Mouse (Mus musculus) T-helper 1 cell (primary cell): Measurements from ENCODE around the gene Rusc1.

Source experiments
- in situ Hi-C: fragments of 300-600 bp; cut with MboI, MseI; formaldehyde crosslinking; loops from one replicate; pipeline ENCODE4 v1.15.1; 2025; ENCODE audit warnings: high pct_unique_total_duplicates

Gene Rusc1

DNA sequence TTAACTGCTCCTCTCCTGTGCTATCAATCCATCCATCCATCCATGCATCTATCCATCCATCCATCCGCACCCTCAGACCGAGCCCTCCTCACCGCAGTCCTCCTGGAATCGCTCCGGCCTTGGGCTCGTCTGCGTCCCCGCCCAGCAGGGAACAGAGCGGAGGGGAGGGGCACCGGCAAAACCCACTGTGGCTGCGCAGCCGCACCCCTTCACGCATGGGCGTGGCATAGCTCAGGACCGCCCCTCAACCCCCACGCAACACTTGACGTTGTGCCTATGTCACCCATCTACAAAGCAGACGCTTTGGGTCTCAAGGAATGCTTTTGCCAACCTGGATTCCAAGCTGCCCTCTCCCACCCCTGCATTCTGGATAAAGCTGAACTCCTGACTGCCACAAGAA is at the start of gene Rusc1:
Gene Rusc1 (minus strand): TSS at position 137 of the 400 bp plus-strand sequence.
- in situ Hi-C loops, result no loop called here

GRCm38 (mm10) chr3:89136365-89136764 is 43.3 kb upstream of the Rusc1 start:
- in situ Hi-C loops, result no loop called here

DNA sequence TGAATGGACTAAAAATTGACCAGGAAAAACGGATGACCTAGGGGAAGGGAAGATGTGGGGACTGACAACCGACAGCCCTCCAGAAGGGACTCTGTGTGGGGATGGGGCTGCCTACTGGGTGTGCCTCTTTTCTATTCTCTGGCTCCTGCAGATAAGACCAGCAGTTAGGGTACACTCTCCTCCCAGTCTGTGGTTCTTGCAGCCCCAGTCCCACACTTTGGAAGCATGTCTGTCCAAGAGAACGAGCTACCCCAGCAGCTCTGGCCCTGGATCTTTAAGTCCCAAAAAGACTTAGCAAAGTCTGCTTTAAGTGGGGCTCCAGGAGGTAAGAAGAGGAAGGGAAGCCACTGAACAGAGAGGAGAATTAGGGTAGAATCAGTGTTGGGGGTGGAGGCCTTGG is 42.8 kb upstream of the Rusc1 start, which contains the start of gene Pklr:
Gene Pklr (plus strand): TSS at position 185 of the 400 bp plus-strand sequence.
- in situ Hi-C loops, result no loop called here

- in situ Hi-C loops, result no loop called here
These were observed 40.6 kb upstream of the Rusc1 start for GRCm38 (mm10) chr3:89133752-89134151.

- in situ Hi-C loops, result no loop called here
These were observed 39.9 kb upstream of the Rusc1 start for GRCm38 (mm10) chr3:89133063-89133450.

DNA sequence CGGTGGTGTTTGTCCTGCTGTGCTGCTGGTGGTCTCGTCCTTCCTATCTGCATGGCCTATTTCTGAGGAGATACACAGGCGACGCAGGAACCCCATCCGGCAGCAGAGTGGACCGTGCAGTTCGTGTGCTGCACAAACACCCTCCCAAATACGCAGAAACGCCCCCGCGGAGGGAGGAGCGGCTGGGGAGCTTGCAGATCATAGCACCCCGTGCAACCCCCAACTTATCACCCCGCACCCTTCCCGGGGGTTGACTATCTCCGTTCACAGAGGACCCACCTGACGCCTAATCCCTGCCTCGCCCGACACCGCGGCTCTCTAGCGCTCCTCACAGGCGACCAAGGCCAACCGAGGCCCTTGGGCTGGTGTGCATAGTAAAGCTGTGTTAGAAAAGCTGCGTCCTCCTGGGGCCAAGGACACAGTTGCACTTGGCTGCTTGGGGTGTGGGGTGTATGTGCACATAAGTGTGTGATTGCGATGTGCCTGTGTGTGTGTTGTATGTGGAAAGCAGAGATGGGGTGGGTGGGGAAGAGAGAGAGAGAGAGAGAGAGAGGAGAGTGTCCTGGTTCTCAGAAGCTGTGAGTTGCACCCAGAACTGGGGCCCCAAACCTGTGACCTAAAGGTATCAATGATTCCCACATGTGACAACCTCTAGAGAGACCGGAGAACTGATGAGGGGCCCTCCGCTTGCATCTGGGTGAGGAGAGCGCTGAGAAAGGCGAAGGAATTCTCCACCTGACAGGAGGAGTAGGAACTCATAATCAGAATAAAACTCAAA is 39.4 kb upstream of the Rusc1 start:
- in situ Hi-C loops, result no loop called here

DNA sequence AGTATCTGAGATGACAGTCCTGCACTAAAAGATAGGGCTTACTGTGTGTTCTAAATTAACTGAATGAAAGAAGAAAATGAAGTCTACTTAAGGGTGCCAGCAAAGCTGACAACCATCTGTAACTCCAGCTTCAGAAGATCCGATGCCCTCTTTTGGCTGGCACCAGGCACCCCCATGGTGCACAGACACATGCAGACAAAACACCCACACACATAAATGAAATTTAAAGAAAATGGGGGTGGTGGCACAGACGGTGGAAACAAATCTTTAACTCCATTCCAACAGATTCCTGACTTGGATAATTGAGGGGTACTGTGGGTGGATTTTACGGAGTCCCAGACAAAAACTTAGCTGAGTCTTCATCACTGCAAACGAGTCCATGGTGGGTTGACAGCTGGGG is 38.7 kb upstream of the Rusc1 start:
- in situ Hi-C loops, result no loop called here

GRCm38 (mm10) chr3:89129908-89130307 is 36.8 kb upstream of the Rusc1 start:
- in situ Hi-C loops, result no loop called here

DNA sequence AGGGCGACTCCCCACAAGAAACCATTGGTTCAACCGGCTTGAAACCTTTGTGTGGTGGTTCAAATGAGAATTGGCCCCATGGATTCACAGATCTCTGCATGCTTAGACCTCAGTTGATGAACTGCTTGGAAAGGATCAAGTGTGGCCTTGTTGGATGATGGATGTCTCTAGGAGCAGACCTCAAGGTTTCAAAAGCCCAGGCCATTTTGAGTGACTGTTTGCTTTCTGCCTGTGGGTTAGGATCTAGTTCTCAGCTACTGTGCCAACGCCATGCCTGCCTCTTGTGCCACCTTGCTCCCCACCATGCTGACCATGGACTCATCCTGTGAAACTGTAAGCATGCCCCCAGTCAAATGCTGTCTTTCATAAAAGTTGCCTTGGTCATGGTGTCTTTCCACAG is 32.9 kb upstream of the Rusc1 start:
- in situ Hi-C loops, result no loop called here

GRCm38 (mm10) chr3:89124241-89124640 is 31.1 kb upstream of the Rusc1 start:
- in situ Hi-C loops, result no loop called here

DNA sequence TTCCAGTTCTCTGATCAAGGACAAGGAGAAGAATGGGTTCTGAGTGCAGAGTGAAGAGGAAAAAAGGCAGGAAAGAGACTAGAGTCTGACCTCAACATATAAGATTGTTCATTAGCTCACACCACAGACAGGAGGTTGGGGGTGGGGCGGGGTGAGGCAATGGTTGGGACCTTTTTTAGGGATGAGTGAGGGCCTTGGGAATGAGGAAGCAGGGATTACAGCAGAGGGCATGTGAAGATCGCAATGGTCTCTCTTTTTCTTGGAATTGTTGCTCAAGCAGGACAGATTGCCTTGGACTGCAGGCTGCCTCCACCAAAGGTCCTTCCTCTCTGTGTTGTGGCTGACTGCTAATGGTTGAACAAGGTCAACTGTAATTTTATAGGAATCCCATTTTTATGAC is 30.2 kb upstream of the Rusc1 start:
- in situ Hi-C loops, result no loop called here

DNA sequence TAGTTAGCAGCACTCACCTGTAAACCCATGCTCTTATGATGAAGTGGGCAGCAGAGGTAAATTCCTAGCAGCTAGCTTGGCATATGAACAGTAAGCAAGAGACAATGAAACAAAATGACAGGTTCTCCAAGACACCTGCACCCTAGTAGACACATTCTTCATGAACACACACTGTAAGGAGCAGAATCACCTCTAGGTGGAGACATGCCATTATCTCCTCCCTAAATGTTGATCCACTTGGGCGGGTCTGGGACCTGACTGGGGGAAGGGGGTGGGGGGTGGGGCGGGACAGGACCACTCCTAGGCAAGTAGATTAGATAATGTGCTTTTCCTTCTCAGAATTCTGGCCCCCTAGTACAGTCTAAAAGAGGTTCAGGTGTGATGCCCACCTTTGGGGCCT is 22.4 kb upstream of the Rusc1 start:
- in situ Hi-C loops, result no loop called here

DNA sequence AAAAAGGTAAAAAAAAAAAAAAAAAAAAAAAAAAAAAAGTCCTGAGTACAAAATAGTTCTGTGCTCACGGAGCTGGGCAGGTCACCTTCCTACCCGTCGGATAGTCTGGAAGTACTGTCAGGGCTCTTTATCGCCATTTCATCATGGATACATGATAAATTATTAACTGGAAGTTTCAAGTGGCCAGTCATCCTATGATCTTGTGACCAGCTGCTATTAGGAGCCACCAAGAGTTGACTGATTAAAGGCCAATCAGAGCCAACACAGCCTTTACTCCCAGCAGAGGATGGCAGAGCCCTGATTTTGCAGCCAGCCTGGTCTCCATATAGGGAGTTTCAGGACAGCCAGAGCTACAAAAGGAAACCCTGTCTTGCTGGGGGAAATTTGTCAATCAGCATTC is 19.9 kb upstream of the Rusc1 start:
- in situ Hi-C loops, result no loop called here

DNA sequence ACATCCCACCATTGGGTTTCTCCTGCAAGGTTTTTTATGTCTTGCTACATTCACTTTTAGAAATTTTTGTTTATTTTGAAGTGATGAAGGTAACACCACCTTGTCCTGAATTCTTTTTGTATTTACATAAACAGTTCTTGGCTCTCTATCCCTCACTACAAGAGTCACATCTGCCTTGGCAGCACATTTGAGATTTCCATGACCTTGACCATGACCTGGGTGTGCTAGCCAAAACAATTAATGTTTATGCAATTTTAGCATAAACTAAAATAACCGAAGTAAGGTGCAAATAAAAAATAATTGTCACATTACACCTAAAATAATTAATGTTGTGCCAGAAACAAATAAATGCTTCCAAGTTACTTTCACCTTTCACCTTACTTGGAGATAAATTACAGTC is 15.0 kb upstream of the Rusc1 start:
- in situ Hi-C loops, result no loop called here

DNA sequence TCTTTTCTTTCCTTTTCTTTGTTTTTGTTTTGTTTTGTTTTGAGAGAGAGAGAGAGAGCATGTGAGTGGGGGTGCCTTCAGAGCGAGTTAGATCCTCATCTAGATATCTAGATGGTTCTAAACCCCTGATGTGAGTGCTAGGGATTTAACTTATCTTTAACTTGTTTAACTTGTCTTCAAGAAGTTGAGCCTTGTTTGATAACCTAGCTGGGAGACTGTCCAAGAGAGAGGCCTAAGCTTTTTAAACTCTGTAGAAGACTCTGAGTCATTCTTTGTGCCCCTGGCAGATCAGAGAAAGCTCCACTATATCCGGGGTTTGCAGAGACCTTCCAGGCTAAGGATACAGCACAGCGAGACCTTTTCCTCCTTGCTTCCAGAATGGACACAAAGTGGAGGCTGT is 14.4 kb upstream of the Rusc1 start:
- in situ Hi-C loops, result no loop called here

- in situ Hi-C loops, result no loop called here
These were observed 13.8 kb upstream of the Rusc1 start for GRCm38 (mm10) chr3:89106881-89107280.

GRCm38 (mm10) chr3:89103291-89103595 is 10.1 kb upstream of the Rusc1 start:
- in situ Hi-C loops, result no loop called here

GRCm38 (mm10) chr3:89102495-89103290 is 9.6 kb upstream of the Rusc1 start:
- in situ Hi-C loops, result no loop called here

DNA sequence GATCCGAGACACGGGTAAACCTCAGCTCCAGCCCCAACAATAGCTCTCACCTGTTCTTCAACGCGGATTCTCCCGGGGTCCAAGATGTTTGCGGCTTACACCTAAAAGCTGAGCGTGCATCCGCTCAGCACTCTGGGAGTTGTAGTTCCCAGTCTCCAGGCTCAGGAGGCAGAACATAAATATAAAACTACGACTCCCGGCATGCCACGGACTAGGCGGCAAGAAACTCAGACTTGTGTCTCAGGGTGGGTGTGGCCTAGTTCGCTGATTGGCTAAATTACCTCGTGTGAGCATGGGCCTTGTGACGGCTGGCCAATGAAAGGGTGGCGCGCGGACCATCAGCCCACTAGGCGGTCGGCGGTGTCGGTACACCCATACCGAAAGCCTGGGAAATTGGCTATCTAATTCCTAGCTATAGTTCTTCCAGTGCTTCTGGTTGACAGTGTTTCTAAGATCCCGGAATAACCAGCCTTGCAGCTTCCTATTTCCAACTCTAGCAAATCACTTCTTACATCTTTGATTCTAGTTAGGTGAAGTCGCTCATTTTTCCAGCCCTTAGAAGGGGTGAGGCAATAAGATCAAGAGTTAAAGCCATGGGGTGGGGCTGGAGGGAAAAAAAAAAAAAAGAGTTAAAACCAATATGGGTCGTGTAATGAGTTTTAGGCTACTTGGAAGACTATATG is 8.8 kb upstream of the Rusc1 start, which contains the start of gene Fdps:
Gene Fdps (minus strand): TSS at position 148 of the 683 bp plus-strand sequence.
- in situ Hi-C loops, result no loop called here

DNA sequence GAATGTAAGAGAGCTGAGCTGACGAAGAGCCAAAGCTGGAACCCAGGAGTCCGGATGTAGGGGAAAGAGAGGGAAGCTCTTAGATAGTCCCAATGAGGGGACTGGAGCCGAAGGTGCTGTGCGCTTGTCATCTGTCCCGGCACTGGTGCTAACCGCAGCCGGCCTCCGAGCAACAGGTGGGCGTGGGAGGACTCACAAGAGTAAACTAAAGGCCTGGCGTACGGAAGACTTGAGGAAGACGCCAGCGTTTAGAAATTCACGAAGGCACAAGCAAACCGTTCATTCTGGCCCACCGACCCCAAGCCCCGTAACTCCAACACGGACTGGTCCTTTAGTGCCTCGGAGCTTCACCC is 8.3 kb upstream of the Rusc1 start:
- in situ Hi-C loops, result no loop called here

DNA sequence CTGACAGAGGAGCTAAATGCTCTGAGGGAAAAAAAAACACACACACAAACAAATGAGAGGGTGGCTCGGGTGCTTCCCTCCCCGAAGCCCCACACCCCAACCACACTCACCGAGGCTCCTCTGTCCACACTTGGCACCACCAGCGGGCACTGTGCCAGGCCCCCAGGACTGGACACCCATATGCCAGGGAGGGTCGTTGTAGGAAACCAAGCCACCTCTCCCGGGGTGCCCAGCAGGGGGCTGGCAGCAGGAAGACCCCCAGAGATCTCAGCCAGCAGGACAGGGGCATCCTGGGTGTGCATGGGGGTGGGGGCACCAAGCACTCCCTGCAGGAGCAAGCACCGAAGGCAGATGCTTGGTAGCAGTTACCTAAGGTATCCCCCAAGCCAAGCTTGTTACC is 7.7 kb upstream of the Rusc1 start, which contains the start of gene Gm43738:
Gene Gm43738 (minus strand): TSS at position 289 of the 400 bp plus-strand sequence.
- in situ Hi-C loops, result no loop called here

DNA sequence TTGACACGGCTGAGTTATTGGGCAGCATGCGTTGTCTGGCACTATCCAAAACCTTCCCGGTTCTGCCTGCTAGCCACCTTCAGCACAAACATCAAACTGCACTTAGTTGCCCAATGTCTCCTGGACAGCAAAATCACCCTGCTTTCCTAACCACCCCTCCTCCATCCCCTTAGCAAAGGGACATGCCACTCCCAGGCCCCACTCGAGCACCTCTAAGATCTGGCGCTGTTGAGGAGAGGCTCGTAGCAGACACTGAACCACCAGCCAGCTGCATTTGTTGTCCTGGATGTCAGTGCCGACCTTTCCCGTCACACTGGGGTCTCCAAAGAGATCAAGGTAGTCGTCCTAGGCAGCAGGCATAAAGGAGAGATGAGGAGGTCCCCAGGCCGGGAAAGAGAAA is 910 bp upstream of the Rusc1 start:
- in situ Hi-C loops, result no loop called here
